Mouse (Mus musculus): Measurements from ENCODE around the gene Ahsa2.
"Not testable (repeated sequence)": the region's sequence is repeated elsewhere in the genome, so short reads cannot be mapped to it uniquely, and the experiment has no call there.

Gene Ahsa2

GRCm38 (mm10) chr11:23497718-23498509 lies at the start of gene Ahsa2:
Ahsa2 (minus strand) TSS chr11:23498030.
- DNase-seq (ENCODE audit: low spot score in 2 of 2) = peak; percentile 95 to 97

- no peak for DNase-seq (ENCODE audit: low spot score in 2 of 2)
Measured at GRCm38 (mm10) chr11:23537446-23537845, 39.6 kb upstream of the Ahsa2 start.

GRCm38 (mm10) chr11:23520473-23521205 lies 22.8 kb upstream of the Ahsa2 start, which contains the start of gene 1700093K21Rik:
1700093K21Rik (minus strand) TSS chr11:23521155.
- DNase-seq (ENCODE audit: low spot score in 2 of 2) = no peak

GRCm38 (mm10) chr11:23518981-23519380 lies 21.2 kb upstream of the Ahsa2 start:
- DNase-seq (ENCODE audit: low spot score in 2 of 2) = no peak

GRCm38 (mm10) chr11:23515315-23515714 lies 17.5 kb upstream of the Ahsa2 start:
- no peak for DNase-seq (ENCODE audit: low spot score in 2 of 2)

GRCm38 (mm10) chr11:23514785-23515184 lies 17.0 kb upstream of the Ahsa2 start:
- not testable (repeated sequence) for DNase-seq (ENCODE audit: low spot score in 2 of 2)

- DNase-seq (ENCODE audit: low spot score in 2 of 2) = not testable (repeated sequence)
Measured at GRCm38 (mm10) chr11:23504801-23505200, 7.0 kb upstream of the Ahsa2 start.

GRCm38 (mm10) chr11:23498609-23499008 lies 779 bp upstream of the Ahsa2 start:
- no peak for DNase-seq (ENCODE audit: low spot score in 2 of 2)

- DNase-seq (ENCODE audit: low spot score in 2 of 2) = peak; percentile 84 to 85
Measured at GRCm38 (mm10) chr11:23497335-23497717, 504 bp downstream of the Ahsa2 start.

GRCm38 (mm10) chr11:23496661-23497060 lies 1.2 kb downstream of the Ahsa2 start:
- peak; percentile 26 to 39 for DNase-seq (ENCODE audit: low spot score in 2 of 2)

- DNase-seq (ENCODE audit: low spot score in 2 of 2) = no peak
Measured at GRCm38 (mm10) chr11:23495231-23495630, 2.6 kb downstream of the Ahsa2 start.

- DNase-seq (ENCODE audit: low spot score in 2 of 2) = no peak
Measured at GRCm38 (mm10) chr11:23492048-23492790, 5.6 kb downstream of the Ahsa2 start.

GRCm38 (mm10) chr11:23489955-23490354 lies 7.9 kb downstream of the Ahsa2 start:
- no peak for DNase-seq (ENCODE audit: low spot score in 2 of 2)

- DNase-seq (ENCODE audit: low spot score in 2 of 2) = not testable (repeated sequence)
Measured at GRCm38 (mm10) chr11:23465862-23466261, 32.0 kb downstream of the Ahsa2 start.

Data from right cerebral cortex, postnatal 10 days (tissue).